Mouse (Mus musculus) bone marrow, adult 2 months (tissue): ENCODE results near the gene Tmem222. TPM values are rescaled to one million over a fixed set of nuclear protein-coding genes. Genes with fewer than 3 reads are reported as not detected.

Experiments
- H3K27ac ChIP-seq: fragments of 200-500 bp; 2 replicates; pipeline ENCODE4 v1.5.1; 2012; ENCODE audit warnings: low read depth, mild to moderate bottlenecking, control low read depth, inconsistent platforms, low read length; ENCODE audit not compliant: control insufficient read depth, poor library complexity, insufficient read depth
- H3K4me1 ChIP-seq: fragments of 200-500 bp; 2 replicates; pipeline ENCODE4 v1.6.1; 2011; ENCODE audit warnings: low read length; ENCODE audit not compliant: control insufficient read depth, insufficient read depth
- H3K4me3 ChIP-seq: fragments of 200-500 bp; replicated peaks from 2 replicates; pipeline ENCODE3; 2011; ENCODE audit warnings: mild to moderate bottlenecking, low read depth, low read length, control low read depth; ENCODE audit not compliant: control insufficient read depth
- CTCF ChIP-seq: fragments of 200-500 bp; IDR thresholded peaks from 2 replicates; pipeline ENCODE4 v1.5.1; 2011; ENCODE audit warnings: low read length, control low read depth; ENCODE audit not compliant: control insufficient read depth, insufficient read depth
- POLR2A ChIP-seq: fragments of 200-500 bp; IDR thresholded peaks from 2 replicates; pipeline ENCODE4 v1.6.1; 2011; ENCODE audit warnings: low read depth, mild to moderate bottlenecking, control low read depth, low read length, borderline replicate concordance; ENCODE audit not compliant: control insufficient read depth
- WGBS: fragments of 180-500 bp; shearing (Covaris S2); methylation state at CpG from one replicate; pipeline ENCODE4 v1.1.7; 2018; 5-methylcytosine and 5-hydroxymethylcytosine counted together
- polyA plus RNA-seq: library from polyadenylated mRNA; stranded (reverse); fragments of >200 nt; gene quantifications from 2 replicates; pipeline ENCODE4 v1.2.4, GENCODE M21; 2011; ENCODE audit warnings: low replicate concordance; ENCODE audit not compliant: missing spikeins, insufficient read depth, insufficient read length

Tmem222 gene
- polyA plus RNA-seq, 1 experiment, result 38.4 TPM

DNA sequence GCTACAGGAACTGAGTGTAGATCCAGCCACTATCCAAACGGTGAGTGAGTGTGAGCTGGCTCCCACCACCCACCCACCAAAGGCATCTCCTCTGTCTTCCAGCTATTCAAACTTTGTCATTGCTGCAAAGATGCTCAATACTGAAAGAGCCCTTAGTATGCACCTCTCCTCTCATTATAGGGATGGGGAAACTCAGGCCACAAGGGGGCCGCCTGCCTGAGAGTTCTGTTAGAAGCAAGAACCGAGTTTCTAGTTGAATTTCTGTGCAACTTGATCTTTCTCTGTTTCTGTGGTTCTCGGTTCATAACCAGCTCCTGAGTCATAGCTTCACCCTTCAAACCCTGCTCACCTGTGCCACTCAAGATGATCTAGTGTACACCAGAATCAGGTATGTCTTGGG lies 25.5 kb downstream of the Tmem222 start:
- no peaks in the 10 kb centered on the region; the same call in 1 of the 2 replicates for H3K4me1 ChIP-seq
- no peak overlapping the region for H3K4me3 ChIP-seq
- WGBS, result 74% methylated on average over 4 of the region's 4 CpGs
- no peak overlapping the region for H3K27ac ChIP-seq
- TF ChIP-seq CTCF, result no peak

DNA sequence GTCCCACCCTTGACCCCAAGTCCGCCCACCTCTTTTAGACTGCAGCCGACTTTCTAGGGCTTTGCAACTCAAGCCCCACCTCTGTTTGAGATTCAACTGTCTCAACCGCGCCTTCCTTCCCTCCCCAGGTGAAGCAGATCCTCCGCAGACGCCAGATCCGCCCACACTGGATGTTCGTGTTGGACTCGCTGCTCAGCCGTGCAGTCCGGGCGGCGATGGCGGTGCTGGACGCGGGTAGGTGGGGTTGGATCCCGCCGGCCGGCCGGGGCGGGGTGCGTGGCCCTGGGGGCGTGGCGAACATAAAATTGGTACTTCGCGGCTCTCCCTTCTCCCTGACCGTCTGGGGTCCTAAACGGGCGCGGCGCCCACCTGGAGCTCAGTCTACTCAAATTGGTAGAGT lies 26.4 kb downstream of the Tmem222 start:
- Histone ChIP-seq H3K4me1 (no peaks in the 10 kb centered on the region; the same call in 1 of the 2 replicates), H3K4me3 (no peak overlapping the region), H3K27ac (no peak overlapping the region)
- 28% methylated on average over 31 of the region's 31 CpGs for WGBS
- no peak for TF ChIP-seq POLR2A
- TF ChIP-seq CTCF, result no peak

DNA sequence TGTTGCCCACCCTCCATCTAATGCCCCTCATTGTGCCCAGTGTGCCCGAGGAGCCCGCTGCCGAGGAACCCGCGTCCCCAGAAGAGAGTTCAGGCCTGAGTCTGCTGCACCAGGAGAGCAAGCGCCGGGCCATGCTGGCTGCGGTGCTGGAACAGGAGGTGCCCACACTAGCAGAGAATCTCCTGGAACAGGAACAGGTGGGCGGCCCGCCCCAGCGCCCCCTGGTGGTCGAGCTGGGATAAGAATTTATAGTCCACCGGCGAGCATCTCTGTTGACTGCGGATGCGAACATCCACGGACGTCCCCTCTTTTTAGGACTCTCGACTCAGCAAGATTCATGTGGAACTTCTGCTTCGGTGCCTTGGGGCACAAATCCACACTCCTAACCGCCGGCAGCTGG lies 27.0 kb downstream of the Tmem222 start:
- H3K4me1 ChIP-seq, result no peaks in the 10 kb centered on the region; the same call in 1 of the 2 replicates
- H3K27ac ChIP-seq, result no peak overlapping the region
- WGBS, result 7% methylated on average over 22 of the region's 22 CpGs
- no peak overlapping the region for H3K4me3 ChIP-seq
- TF ChIP-seq POLR2A, result no peak
- peak; percentile 72 for TF ChIP-seq CTCF

DNA sequence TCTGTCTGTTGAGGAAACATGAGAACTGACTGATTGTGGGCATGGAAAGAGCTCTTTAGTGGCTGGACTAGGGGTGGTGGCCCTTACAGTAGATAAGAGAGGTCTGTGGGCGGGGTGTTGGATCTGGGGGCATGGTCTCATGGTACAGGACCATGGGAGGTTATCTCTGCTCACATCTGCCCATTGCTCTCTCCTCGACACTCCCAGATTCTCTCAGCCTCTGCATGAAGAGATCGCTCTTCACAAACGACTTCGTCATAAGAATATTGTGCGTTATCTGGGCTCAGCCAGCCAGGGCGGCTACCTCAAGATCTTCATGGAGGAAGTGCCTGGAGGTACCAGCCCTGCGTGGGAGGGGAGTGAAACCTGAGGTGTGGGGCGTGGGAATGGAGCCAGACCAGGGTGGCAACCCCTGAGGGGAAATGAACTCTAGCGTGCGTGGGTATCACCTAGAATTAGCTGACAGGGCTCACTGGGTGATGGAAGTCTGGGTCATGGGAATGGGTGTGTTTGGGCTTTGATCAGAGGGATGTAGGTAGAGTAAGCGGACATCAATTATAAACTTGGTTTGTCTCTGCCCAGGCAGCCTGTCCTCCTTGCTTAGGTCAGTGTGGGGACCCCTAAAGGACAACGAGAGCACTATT lies 29.7 kb downstream of the Tmem222 start:
- WGBS, result 35% methylated on average over 13 of the region's 13 CpGs
- no peak for TF ChIP-seq POLR2A
- TF ChIP-seq CTCF, result no peak
- H3K4me1 ChIP-seq, result no peaks in the 10 kb centered on the region; the same call in 1 of the 2 replicates
- no peak overlapping the region for H3K4me3 ChIP-seq
- H3K27ac ChIP-seq, result peak overlapping the region; percentile 30; the same call in 1 of the 2 replicates

DNA sequence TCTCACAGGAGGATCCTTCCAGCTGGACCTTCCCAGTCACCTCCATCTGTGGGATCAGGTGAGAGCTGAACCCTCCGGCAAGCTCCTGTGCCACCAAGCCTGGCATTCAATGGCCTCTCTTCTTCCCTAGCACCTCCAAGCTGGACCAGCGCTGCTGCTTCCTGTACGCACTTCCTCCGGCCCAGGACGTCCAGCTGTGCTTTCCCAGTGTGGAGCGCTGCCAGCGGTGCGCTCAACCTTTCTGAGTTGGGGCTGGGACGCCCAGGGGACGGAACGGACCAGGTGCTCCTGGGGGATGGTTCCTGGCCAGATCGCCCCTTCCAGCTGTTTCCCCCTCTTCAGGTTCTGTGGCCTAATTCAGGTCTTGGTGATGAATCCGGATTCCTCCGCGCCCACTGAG lies 30.5 kb downstream of the Tmem222 start:
- H3K4me1 ChIP-seq, result no peaks in the 10 kb centered on the region; the same call in 1 of the 2 replicates

DNA sequence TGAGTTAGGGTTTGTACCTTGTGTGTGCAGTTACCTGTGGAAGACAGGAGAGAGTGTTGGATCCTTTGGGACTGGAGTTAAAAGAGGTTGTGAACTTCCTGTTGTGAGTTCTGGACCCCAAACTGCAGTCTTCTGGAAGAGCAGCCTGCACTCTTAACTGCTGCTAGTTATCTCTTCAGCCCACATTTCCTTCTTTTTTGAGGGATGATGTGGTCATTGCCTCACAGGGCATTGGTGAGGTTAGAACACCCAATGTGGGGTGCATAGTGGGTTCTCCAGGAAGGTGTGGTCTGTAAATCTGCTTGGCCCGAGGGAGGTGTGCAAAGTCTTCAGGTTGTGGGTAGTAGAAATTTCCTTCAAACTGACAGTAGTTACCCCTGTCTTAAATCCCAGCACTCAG lies 33.3 kb downstream of the Tmem222 start:
- 0% methylated on average over 1 of the region's 1 CpGs for WGBS
- Histone ChIP-seq H3K27ac (no peak overlapping the region), H3K4me3 (no peak overlapping the region), H3K4me1 (no peaks in the 10 kb centered on the region; the same call in none of the 2 replicates)
- TF ChIP-seq CTCF (no peak), POLR2A (no peak)

More for the DNA sequence above, 30.5 kb downstream of the Tmem222 start:
- H3K4me3 ChIP-seq, result no peak overlapping the region
- 67% methylated on average over 15 of the region's 15 CpGs for WGBS
- H3K27ac ChIP-seq, result peak overlapping the region; percentile 30; the same call in 1 of the 2 replicates
- TF ChIP-seq CTCF, result no peak
- no peak for TF ChIP-seq POLR2A

DNA sequence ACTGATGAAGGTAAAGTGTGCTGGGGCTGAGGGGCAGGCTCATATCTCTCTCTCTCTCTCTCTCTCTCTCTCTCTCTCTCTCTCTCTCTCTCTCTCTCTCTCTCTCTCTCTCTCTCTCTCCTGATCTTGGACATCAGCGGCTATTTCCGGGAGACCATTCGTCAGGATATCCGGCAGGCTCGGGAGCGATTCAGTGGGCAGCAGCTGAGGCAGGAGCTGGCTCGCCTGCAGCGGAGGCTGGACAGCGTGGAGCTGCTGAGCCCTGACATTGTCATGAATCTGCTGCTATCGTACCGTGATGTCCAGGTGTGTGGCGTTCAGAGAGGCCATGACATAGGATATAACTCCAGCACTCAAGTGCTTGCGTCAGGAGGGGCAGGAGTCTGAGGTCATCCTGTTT lies 34.1 kb downstream of the Tmem222 start:
- peaks cover 1% of the 10 kb centered on the region for H3K4me1 ChIP-seq
- no peak for TF ChIP-seq POLR2A
- no peak for TF ChIP-seq CTCF
- H3K4me3 ChIP-seq, result no peak overlapping the region
- 84% methylated on average over 13 of the region's 13 CpGs for WGBS
- H3K27ac ChIP-seq, result no peak overlapping the region

DNA sequence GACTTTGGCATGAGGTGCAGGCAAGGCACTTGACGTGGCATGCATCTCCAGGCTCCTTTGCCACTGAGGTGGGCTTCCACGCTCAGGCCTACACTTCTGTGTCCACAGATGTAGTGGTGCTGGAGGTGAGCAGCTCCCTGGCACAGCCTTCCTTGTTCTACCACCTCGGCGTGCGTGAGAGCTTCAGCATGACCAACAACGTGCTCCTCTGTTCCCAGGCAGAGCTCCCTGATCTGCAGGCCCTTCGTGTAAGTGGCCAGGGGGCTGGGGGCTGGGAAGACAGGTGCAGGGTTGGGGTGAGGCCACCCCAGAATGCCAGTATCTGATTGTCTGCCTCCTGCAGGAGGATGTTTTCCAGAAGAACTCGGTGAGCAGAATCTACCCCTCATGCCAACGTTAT lies 34.9 kb downstream of the Tmem222 start:
- Histone ChIP-seq H3K4me3 (no peak overlapping the region), H3K4me1 (peaks cover 1% of the 10 kb centered on the region), H3K27ac (no peak overlapping the region)
- 86% methylated on average over 9 of the region's 9 CpGs for WGBS
- TF ChIP-seq CTCF, result no peak
- no peak for TF ChIP-seq POLR2A
